Mouse (Mus musculus) E14TG2a.4 (cell line): ENCODE measurements at regions not wholly inside any gene's neighbourhood (a gene's known extent, or its start where the extent isn't known, plus 50 kb on each side); places are given as distances from the start of the nearest gene placed in this dataset.

Experiments used
- CTCF ChIP-seq: conservative IDR thresholded peaks from 2 replicates; pipeline ENCODE4 v1.5.1; 2014; ENCODE audit warnings: low read length
- NANOG ChIP-seq: IDR thresholded peaks from 2 replicates; pipeline ENCODE4 v1.6.1; 2014; ENCODE audit warnings: borderline replicate concordance, low read length, mixed read lengths

GRCm38 (mm10) chr15:62939416-62939815 lies 905.6 kb downstream of the Gsdmc2 start:
- no peak for TF ChIP-seq CTCF
- no peak for TF ChIP-seq NANOG
